Mouse (Mus musculus) Patski (cell line): Measurements from ENCODE around the gene Gse1. TPM values are rescaled to one million over a fixed set of nuclear protein-coding genes. Genes with fewer than 3 reads are reported as not detected.

Experiments used
- ATAC-seq: fragments of 100-300 bp; one replicate; pipeline ENCODE4 v1.8.0; 2021
- CTCF ChIA-PET: fragments of 350-600 bp; sonication (Branson Sonifier 250); formaldehyde crosslinking; loops from one replicate; lab custom pipeline; 2022; ENCODE audit warnings: inconsistent platforms; lab: Charles Lee
- POLR2A ChIA-PET: fragments of 350-600 bp; sonication (Branson Sonifier 250); formaldehyde crosslinking; loops from one replicate; lab custom pipeline; 2022; ENCODE audit warnings: antibody characterized with exemption, inconsistent platforms; lab: Charles Lee
- DNase-seq: peaks from one replicate; pipeline ENCODE4 v3.0.0-alpha.2; 2011; ENCODE audit warnings: low read depth, low spot score
- H3K27me3 ChIP-seq: fragments of 371-371 bp; one replicate; pipeline ENCODE4 v1.5.1; 2021
- CTCF ChIP-seq: fragments of 100-300 bp; IDR thresholded peaks from one replicate; pipeline ENCODE4 v1.5.1; 2021
- in situ Hi-C: fragments of 300-500 bp; cut with MboI; formaldehyde crosslinking; loops from 3 replicates; pipeline ENCODE4 v1.11.1; 2018; ENCODE audit warnings: low pct_unique_long_range_greater_than_20kb, mixed read lengths
- polyA plus RNA-seq: library from polyadenylated mRNA; unstranded; gene quantifications from one replicate; pipeline ENCODE4 v1.2.3, GENCODE M21; 2021

The Gse1 gene
- polyA plus RNA-seq, 1 experiment from 2014 or later = 19.8 TPM

- no peak for TF ChIP-seq CTCF
- DNase-seq = no peak
- ATAC-seq = no peak
- H3K27me3 ChIP-seq = no peaks in the 10 kb centered on the region
- POLR2A ChIA-PET = interaction anchor here (0.6 kb wide), 1 partner anchor 133 kb away, joined by 4 read pairs; no protein-coding TSS in a partner anchor
- CTCF ChIA-PET = interaction anchor here (2.1 kb wide), 1 partner anchor 47 kb away, joined by 6 read pairs; no protein-coding TSS in a partner anchor
- in situ Hi-C loops = loop anchor here (5.0 kb wide), 1 partner anchor 72 kb away; no protein-coding TSS in a partner anchor
Observed at GRCm38 (mm10) chr8:120489142-120489754, 261.0 kb downstream of the Gse1 start.

DNA sequence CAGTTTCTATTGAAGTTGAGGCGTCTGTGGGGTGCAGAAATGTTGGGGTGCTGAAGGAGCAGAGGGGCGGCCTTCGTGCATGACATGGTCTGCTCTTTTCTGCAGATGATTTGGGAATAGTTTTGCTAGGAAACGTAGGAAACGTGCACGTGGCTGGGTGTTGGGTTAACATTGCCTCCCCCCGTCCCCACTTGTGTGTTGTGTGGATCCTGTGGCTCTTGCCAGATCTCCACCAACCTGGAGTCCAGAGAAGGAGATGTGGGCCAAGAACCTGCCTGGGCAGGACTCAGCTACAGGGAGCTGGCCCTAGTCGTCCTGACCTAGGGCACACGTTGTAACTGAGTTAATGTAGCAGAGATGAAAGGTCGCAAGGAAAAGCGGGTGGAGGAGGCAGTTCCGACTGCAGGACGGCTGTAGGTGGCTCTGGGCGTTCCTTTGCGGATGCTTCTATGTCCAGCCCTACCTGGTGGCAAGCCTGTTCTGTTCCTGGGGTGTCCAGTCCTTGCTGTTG lies 261.6 kb downstream of the Gse1 start:
- POLR2A ChIA-PET = no interaction called here

GRCm38 (mm10) chr8:120490354-120491141 lies 262.3 kb downstream of the Gse1 start:
- ChIA-PET POLR2A (interaction anchor here (0.6 to 1.5 kb wide), 2 partner anchors 44 to 49 kb away, joined by 4 read pairs; no protein-coding TSS in a partner anchor), CTCF (interaction anchor here (1.2 to 2.1 kb wide), 5 partner anchors 11 to 126 kb away, joined by 3 to 6 read pairs (median 3); no protein-coding TSS in a partner anchor)
- no peak for DNase-seq
- in situ Hi-C loops = no loop called here
- H3K27me3 ChIP-seq = no peaks in the 10 kb centered on the region
- TF ChIP-seq CTCF = no peak
- no peak for ATAC-seq

More for the DNA sequence above, 261.6 kb downstream of the Gse1 start:
- DNase-seq (no peak), ATAC-seq (no peak)
- H3K27me3 ChIP-seq = no peaks in the 10 kb centered on the region
- CTCF ChIA-PET = interaction anchor here (1.2 to 2.1 kb wide), 3 partner anchors 46 to 125 kb away, joined by 3 to 6 read pairs (median 4); no protein-coding TSS in a partner anchor
- no peak for TF ChIP-seq CTCF
- in situ Hi-C loops = loop anchor here (5.0 kb wide), 1 partner anchor 73 kb away; no protein-coding TSS in a partner anchor

- ChIA-PET POLR2A (interaction anchor here (0.6 to 1.5 kb wide), 2 partner anchors 43 to 48 kb away, joined by 4 read pairs; no protein-coding TSS in a partner anchor), CTCF (interaction anchor here (1.3 to 2.1 kb wide), 4 partner anchors 10 to 127 kb away, joined by 3 to 6 read pairs (median 4); no protein-coding TSS in a partner anchor)
- no peak for TF ChIP-seq CTCF
- ATAC-seq (no peak), DNase-seq (no peak)
- in situ Hi-C loops = no loop called here
- H3K27me3 ChIP-seq = no peaks in the 10 kb centered on the region
Observed at GRCm38 (mm10) chr8:120491166-120491793, 263.0 kb downstream of the Gse1 start.

DNA sequence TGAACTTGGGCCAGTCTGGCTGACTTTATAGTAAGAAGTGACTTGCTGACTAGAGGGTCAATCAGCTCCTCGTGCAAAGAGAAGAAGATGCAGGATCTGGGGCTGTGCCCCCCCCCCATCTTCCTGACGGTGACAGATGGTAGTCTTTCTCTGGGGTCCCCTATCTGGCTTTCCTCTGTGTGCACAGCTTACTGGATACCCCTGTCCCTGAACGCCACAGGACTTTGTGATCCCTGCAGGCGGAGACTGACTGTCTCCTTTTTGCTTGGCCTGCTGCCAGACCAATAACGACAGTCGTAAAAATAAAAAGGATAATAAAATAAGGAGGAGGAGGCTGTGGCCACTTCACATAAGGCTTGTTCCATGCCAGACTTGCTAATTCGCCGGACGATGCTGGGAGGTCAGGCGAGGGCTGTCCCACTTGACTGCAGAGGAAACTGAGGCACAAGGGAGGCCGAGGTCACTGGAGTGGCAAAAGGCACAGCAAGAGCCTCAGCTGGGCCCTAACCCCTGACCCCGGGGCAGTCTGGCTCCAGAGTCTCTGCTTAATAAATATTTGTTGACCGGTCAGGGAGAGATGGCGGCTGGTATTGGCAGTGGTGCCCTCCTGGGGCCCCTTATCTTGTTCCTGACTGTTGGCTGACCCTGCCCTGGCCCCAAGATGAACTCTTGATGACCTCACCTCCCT lies 264.1 kb downstream of the Gse1 start:
- CTCF ChIA-PET = interaction anchor here (1.6 kb wide), 1 partner anchor 9 kb away, joined by 3 read pairs; no protein-coding TSS in a partner anchor
- in situ Hi-C loops = no loop called here
- POLR2A ChIA-PET = interaction anchor here (1.0 kb wide), 1 partner anchor 9 kb away, joined by 4 read pairs; no protein-coding TSS in a partner anchor
- H3K27me3 ChIP-seq = no peaks in the 10 kb centered on the region
- DNase-seq (no peak), ATAC-seq (no peak)
- TF ChIP-seq CTCF = no peak

DNA sequence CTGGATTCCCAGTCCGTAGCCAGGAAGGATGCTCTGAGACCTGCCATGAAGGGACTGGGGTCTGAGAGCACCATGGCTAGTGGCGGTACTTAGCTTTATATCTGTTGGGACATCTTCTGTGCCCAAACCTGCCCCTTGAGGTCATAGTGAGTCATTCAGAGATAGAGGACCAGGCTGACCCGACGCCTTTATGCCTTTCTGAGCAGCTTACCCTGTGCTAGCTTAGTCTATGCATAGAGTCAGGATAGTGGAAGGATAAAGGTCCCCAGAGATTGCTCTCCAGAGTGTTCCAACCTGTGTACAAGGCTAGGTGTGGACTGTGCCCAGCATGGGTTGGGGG lies 264.6 kb downstream of the Gse1 start:
- ChIA-PET POLR2A (interaction anchor here (1.0 kb wide), 1 partner anchor 9 kb away, joined by 4 read pairs; no protein-coding TSS in a partner anchor), CTCF (no interaction called here)
- TF ChIP-seq CTCF = no peak
- DNase-seq = no peak
- ATAC-seq = no peak
- in situ Hi-C loops = no loop called here
- H3K27me3 ChIP-seq = no peaks in the 10 kb centered on the region

GRCm38 (mm10) chr8:120493508-120494464 lies 265.5 kb downstream of the Gse1 start:
- in situ Hi-C loops = no loop called here
- no peak for DNase-seq
- POLR2A ChIA-PET = no interaction called here

DNA sequence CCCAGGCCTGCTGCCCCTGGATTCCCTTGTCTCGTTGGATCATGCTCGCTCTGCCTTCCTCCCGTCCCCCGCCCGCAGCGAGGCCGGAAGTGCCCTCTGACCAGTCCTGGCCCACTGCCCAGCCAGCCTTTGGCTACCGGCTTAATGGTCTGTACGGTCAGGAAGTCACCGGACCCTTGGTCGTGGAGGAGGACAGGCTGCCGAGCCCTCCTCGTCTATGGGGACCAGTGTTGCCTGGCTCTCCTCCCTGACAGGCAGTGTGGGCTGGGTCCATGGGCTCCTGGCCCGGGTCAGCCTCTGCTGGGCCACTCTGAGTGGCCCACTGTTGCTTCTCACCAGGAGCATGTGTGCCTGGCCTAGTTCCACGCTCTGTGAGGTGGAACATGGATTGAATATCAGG lies 266.6 kb downstream of the Gse1 start:
- DNase-seq = no peak
- ChIA-PET POLR2A (no interaction called here), CTCF (no interaction called here)
- in situ Hi-C loops = no loop called here
- no peak for ATAC-seq
- H3K27me3 ChIP-seq = no peaks in the 10 kb centered on the region
- no peak for TF ChIP-seq CTCF

More at GRCm38 (mm10) chr8:120493508-120494464, 265.5 kb downstream of the Gse1 start:
- no peaks in the 10 kb centered on the region for H3K27me3 ChIP-seq
- ATAC-seq = no peak
- CTCF ChIA-PET = no interaction called here
- TF ChIP-seq CTCF = no peak

DNA sequence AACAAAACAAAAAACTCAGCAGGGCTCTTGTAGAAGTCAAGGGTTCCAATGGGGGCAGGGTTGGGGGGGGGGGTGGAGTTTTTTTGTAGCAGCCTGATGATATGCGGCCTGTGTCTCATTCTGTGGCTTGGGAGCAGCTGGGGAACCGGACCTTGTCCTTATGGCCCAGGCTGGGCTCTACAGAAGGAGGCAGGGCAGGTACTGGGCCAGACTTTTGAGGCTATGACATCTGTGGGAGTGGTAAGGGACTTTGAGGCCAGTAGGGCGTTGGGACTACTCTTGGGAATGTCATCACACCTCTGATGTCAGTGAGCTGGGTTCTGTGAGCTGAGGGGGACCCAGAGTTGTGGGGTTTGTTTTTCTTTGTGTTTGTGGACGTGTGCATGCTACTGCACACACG lies 267.2 kb downstream of the Gse1 start:
- no peaks in the 10 kb centered on the region for H3K27me3 ChIP-seq
- TF ChIP-seq CTCF = no peak
- in situ Hi-C loops = no loop called here
- CTCF ChIA-PET = no interaction called here
- POLR2A ChIA-PET = no interaction called here
- DNase-seq = no peak
- no peak for ATAC-seq
